Mouse (Mus musculus) C2C12 (cell line): ENCODE results near the gene Etnk2.

Source experiments
- CEBPB ChIP-seq: IDR thresholded peaks from one replicate; pipeline ENCODE4 v1.6.1; 2011; ENCODE audit warnings: low read depth, mild to moderate bottlenecking, control low read depth, moderate library complexity
- CTCF ChIP-seq: IDR thresholded peaks from one replicate; pipeline ENCODE4 v1.5.1; 2011; ENCODE audit not compliant: control insufficient read depth, insufficient read depth, insufficient read length
- MYOD1 ChIP-seq: IDR thresholded peaks from one replicate; pipeline ENCODE4 v1.6.1; 2011; ENCODE audit warnings: low read depth; ENCODE audit not compliant: control insufficient read depth, insufficient read length
- MYOG ChIP-seq: IDR thresholded peaks from one replicate; pipeline ENCODE4 v1.6.1; 2011; ENCODE audit not compliant: control insufficient read depth, insufficient read length; ENCODE audit errors: extremely low read depth
- USF1 ChIP-seq: IDR thresholded peaks from one replicate; pipeline ENCODE4 v1.6.1; 2011; ENCODE audit warnings: low read depth, mild to moderate bottlenecking, control low read depth, moderate library complexity

DNA sequence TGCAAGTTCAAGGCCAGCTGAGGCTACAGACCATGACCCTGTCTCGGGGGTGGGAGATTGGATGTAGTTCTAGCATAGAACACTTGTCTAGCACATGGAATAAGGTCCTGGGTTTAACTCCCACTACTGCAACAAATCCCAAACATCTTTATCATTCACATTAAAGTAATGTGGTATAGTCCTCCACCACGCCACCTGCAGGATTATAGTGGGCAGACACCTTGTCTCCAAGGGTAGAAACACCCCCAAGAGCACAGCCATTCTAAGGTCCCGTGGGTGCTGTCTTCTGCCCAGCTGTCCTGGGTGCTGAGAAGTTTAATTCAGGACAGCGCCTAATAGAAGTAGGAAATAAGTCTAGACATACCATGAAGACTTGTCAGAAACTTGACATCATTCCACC is 46.8 kb upstream of the Etnk2 start:
- TF ChIP-seq CTCF (no peak), MYOG (no peak), MYOD1 (no peak), CEBPB (no peak), USF1 (no peak)
